Mouse (Mus musculus): ENCODE results near the gene Lepr. TPM values are rescaled to one million over a fixed set of nuclear protein-coding genes. Genes with fewer than 3 reads are reported as not detected.

Lepr gene
- 7.8 and 7.9 TPM in 2 replicates for polyA plus RNA-seq (2015; fragmentation: Nextera tagmentation; extraction: Ambion mirVana)

DNA sequence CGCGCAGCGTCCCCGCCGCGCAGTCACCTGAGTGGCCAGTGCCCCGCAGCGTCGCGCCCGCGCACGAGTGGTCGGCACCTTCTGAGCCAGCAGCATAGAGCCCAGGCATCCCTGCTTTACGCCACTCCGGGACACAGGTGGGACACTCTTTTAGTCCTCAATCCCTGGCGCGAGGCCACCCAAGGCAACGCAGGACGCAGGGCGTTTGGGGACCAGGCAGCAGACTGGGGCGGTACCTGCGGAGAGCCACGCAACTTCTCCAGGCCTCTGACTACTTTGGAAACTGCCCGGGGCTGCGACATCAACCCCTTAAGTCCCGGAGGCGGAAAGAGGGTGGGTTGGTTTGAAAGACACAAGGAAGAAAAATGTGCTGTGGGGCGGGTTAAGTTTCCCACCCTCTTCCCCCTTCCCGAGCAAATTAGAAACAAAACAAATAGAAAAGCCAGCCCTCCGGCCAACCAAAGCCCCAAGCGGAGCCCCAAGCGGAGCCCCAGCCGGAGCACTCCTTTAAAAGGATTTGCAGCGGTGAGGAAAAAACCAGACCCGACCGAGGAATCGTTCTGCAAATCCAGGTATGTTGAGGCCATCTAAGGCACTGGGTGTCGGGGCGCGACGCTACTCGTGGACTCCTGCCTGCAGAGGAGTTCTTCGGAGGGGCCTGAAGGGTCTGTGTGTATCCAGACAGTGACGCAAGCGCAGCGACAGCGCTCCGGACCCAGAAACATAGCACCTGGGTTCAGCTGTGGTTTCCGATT lies at the start of gene Lepr:
Lepr (plus strand) TSS at position 38 of the 755 bp plus-strand sequence.
- Histone ChIP-seq H3K4me3 (peak within 1 kb of the TSS; percentile 53), H3K9me3 (no peaks in the 10 kb centered on the region), H3K27ac (no peak within 1 kb of the TSS), H3K4me1 (peaks cover 15% of the 10 kb centered on the region), H3K4me2 (peak within 1 kb of the TSS; percentile 86), H3K36me3 (no peaks in the 10 kb centered on the region), H3K27me3 (no peaks in the 10 kb centered on the region), H3K9ac (peak within 1 kb of the TSS; percentile 50)
- peak; percentile 25 for ATAC-seq (ENCODE audit: borderline replicate concordance, extremely low read depth, low FRiP score, low TSS enrichment)
- under 1% methylated on average over 50 of the region's 50 CpGs for WGBS

GRCm38 (mm10) chr4:101669161-101669560 lies 48.0 kb upstream of the Lepr start:
- Histone ChIP-seq H3K27ac (no peak overlapping the region), H3K4me1 (no peaks in the 10 kb centered on the region), H3K4me3 (no peak overlapping the region), H3K27me3 (no peaks in the 10 kb centered on the region), H3K9me3 (no peaks in the 10 kb centered on the region), H3K36me3 (no peaks in the 10 kb centered on the region), H3K9ac (no peak overlapping the region), H3K4me2 (no peak overlapping the region)
- WGBS: 63% methylated on average over 5 of the region's 5 CpGs
- ATAC-seq (ENCODE audit: borderline replicate concordance, extremely low read depth, low FRiP score, low TSS enrichment): no peak

- Histone ChIP-seq H3K4me3 (no peak overlapping the region), H3K36me3 (no peaks in the 10 kb centered on the region), H3K9me3 (no peaks in the 10 kb centered on the region), H3K9ac (no peak overlapping the region), H3K4me1 (no peaks in the 10 kb centered on the region), H3K27me3 (no peaks in the 10 kb centered on the region), H3K27ac (no peak overlapping the region), H3K4me2 (no peak overlapping the region)
- ATAC-seq (ENCODE audit: borderline replicate concordance, extremely low read depth, low FRiP score, low TSS enrichment): no peak
- WGBS: 68% methylated on average over 5 of the region's 5 CpGs
These were observed 47.4 kb upstream of the Lepr start for GRCm38 (mm10) chr4:101669811-101670210.

GRCm38 (mm10) chr4:101674790-101675189 lies 42.4 kb upstream of the Lepr start:
- Histone ChIP-seq H3K4me1 (no peaks in the 10 kb centered on the region), H3K27ac (no peak overlapping the region), H3K4me3 (no peak overlapping the region), H3K9ac (no peak overlapping the region), H3K9me3 (no peaks in the 10 kb centered on the region), H3K36me3 (no peaks in the 10 kb centered on the region), H3K27me3 (no peaks in the 10 kb centered on the region), H3K4me2 (no peak overlapping the region)
- 62% methylated on average over 5 of the region's 5 CpGs for WGBS
- ATAC-seq (ENCODE audit: borderline replicate concordance, extremely low read depth, low FRiP score, low TSS enrichment): no peak

DNA sequence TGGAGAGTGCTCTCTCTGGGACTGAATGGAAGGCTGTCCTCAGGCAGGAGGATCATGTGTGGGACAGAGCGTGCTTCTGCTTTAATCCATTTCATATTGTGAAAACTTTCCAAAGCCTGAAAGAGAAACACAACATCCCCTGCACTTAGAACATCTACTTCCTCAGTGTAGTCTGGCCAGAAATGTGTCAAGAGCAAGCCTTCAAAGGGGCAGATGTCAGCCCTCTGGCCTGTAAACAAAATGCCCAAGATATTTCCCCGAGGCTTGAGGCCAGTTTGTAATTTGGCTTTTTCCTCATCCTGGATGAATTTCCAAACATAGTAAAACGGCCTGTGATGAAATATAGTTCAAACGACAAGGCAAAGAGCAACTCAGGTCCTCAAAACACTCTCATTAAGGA lies 41.5 kb upstream of the Lepr start:
- Histone ChIP-seq H3K36me3 (no peaks in the 10 kb centered on the region), H3K4me3 (no peak overlapping the region), H3K9me3 (no peaks in the 10 kb centered on the region), H3K27ac (no peak overlapping the region), H3K27me3 (no peaks in the 10 kb centered on the region), H3K4me2 (no peak overlapping the region), H3K9ac (no peak overlapping the region), H3K4me1 (no peaks in the 10 kb centered on the region)
- peak; percentile 74 for ATAC-seq (ENCODE audit: borderline replicate concordance, extremely low read depth, low FRiP score, low TSS enrichment)
- WGBS: 29% methylated on average over 4 of the region's 4 CpGs

DNA sequence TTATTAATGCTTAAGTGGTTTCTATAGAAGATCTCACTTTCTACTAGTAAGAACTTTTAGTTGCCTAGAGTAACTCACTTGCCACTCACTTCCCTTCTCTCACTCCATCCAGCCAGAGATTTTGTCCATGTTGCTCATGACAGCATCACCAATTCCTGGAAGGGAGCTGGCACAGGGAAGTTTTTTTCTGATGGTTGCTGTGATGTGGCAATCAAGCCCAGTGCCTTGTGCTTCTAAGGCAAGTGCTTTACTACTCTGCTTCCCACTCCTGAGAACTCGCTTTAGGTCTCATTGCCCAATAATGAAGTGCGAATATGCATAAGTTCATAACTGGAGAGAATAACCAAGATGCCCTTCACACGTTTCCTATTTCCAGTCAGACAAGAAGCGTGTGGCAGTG lies 34.6 kb upstream of the Lepr start:
- Histone ChIP-seq H3K36me3 (no peaks in the 10 kb centered on the region), H3K27me3 (no peaks in the 10 kb centered on the region), H3K27ac (no peak overlapping the region), H3K9me3 (no peaks in the 10 kb centered on the region), H3K4me1 (no peaks in the 10 kb centered on the region), H3K9ac (no peak overlapping the region), H3K4me2 (no peak overlapping the region), H3K4me3 (no peak overlapping the region)
- ATAC-seq (ENCODE audit: borderline replicate concordance, extremely low read depth, low FRiP score, low TSS enrichment): no peak
- 90% methylated on average over 4 of the region's 4 CpGs for WGBS

DNA sequence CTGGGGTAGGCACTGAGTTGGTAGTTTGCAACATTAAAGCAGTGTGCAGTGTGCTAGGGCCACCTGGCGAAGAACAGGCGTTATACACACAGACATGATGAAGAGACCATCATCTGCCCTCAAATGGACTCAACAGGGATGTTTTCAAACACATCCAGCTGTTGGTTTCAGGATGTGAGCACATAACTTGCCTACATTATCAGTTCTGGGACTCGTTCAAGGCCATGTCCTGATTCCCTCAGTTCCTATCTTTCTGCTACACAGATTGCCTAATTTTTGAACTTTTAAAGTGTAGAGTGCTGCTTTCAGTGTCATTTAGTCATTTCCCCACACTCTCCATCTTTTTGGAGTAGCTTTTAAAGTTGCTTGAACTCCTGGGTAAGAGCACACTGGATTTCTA lies 34.1 kb upstream of the Lepr start:
- Histone ChIP-seq H3K4me1 (no peaks in the 10 kb centered on the region), H3K27me3 (no peaks in the 10 kb centered on the region), H3K27ac (no peak overlapping the region), H3K4me3 (no peak overlapping the region), H3K9me3 (no peaks in the 10 kb centered on the region), H3K36me3 (no peaks in the 10 kb centered on the region), H3K4me2 (no peak overlapping the region), H3K9ac (no peak overlapping the region)
- ATAC-seq (ENCODE audit: borderline replicate concordance, extremely low read depth, low FRiP score, low TSS enrichment): no peak
- 47% methylated on average over 3 of the region's 3 CpGs for WGBS

DNA sequence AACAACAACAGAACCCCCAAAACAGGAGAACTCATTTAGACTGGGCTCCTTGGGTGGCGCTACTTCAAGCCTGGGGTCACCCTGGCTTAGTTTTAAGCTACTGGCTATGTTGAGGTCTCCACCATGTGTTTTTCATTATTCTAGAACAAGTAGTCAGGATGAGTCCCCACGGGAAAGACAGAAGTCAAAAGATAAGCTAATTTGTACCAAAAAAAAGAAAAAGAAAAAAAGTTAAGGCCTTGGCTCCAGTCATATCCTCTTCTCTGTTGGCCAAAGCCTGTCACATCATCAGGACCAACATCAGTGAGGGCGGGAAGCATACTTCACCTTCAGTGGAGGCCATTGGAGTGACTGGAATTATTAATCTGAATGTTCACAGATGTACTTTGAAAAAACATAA lies 32.4 kb upstream of the Lepr start:
- Histone ChIP-seq H3K9me3 (no peaks in the 10 kb centered on the region), H3K27ac (no peak overlapping the region), H3K4me1 (no peaks in the 10 kb centered on the region), H3K36me3 (no peaks in the 10 kb centered on the region), H3K9ac (no peak overlapping the region), H3K4me2 (no peak overlapping the region), H3K4me3 (no peak overlapping the region), H3K27me3 (no peaks in the 10 kb centered on the region)
- 72% methylated on average over 3 of the region's 3 CpGs for WGBS
- ATAC-seq (ENCODE audit: borderline replicate concordance, extremely low read depth, low FRiP score, low TSS enrichment): no peak

- WGBS: 60% methylated on average over 13 of the region's 13 CpGs
- ATAC-seq (ENCODE audit: borderline replicate concordance, extremely low read depth, low FRiP score, low TSS enrichment): no peak; the same call in 1 of the 2 replicates
- Histone ChIP-seq H3K4me1 (no peaks in the 10 kb centered on the region), H3K9ac (no peak overlapping the region), H3K4me2 (no peak overlapping the region), H3K9me3 (no peaks in the 10 kb centered on the region), H3K36me3 (no peaks in the 10 kb centered on the region), H3K27ac (no peak overlapping the region), H3K4me3 (no peak overlapping the region), H3K27me3 (no peaks in the 10 kb centered on the region)
These were observed 30.9 kb upstream of the Lepr start for GRCm38 (mm10) chr4:101686227-101686810.

DNA sequence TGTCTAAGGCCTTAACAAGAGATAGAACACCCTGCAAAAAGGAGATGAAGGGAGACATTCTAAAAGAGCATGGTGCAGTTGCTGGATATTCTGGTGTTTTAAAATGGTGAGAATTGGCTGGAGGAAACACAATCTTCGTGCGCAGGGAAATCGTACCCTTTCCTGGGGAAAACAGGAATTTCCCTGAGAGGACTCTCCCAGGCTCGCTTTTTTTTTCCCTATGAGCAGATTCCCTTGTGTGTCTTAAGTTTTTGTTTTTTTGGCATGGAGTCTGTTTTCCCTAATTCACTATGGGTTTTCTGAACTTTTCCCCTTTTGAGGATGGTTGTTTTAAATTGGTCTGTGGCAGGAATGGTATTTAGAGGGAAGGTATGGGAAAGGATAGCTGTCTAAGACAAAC lies 28.0 kb upstream of the Lepr start:
- Histone ChIP-seq H3K9ac (no peak overlapping the region), H3K4me3 (no peak overlapping the region), H3K27me3 (no peaks in the 10 kb centered on the region), H3K36me3 (no peaks in the 10 kb centered on the region), H3K4me1 (0 out of 2 replicates have a peak, but pooled peaks cover 4% of the 10 kb centered on the region), H3K27ac (no peak overlapping the region), H3K9me3 (no peaks in the 10 kb centered on the region), H3K4me2 (no peak overlapping the region)
- ATAC-seq (ENCODE audit: borderline replicate concordance, extremely low read depth, low FRiP score, low TSS enrichment): no peak
- 85% methylated on average over 4 of the region's 4 CpGs for WGBS

- no peak overlapping the region for H3K4me3 ChIP-seq
- no peak overlapping the region for H3K9ac ChIP-seq
- no peak for ATAC-seq (ENCODE audit: borderline replicate concordance, extremely low read depth, low FRiP score, low TSS enrichment)
- H3K27ac ChIP-seq: no peak overlapping the region
- 58% methylated on average over 5 of the region's 5 CpGs for WGBS
- H3K9me3 ChIP-seq: no peaks in the 10 kb centered on the region
- no peaks in the 10 kb centered on the region for H3K27me3 ChIP-seq
- no peak overlapping the region for H3K4me2 ChIP-seq
- no peaks in the 10 kb centered on the region for H3K36me3 ChIP-seq
- H3K4me1 ChIP-seq: 0 out of 2 replicates have a peak, but pooled peaks cover 6% of the 10 kb centered on the region
These were observed 27.6 kb upstream of the Lepr start for GRCm38 (mm10) chr4:101689645-101690044.

- WGBS: 52% methylated on average over 4 of the region's 4 CpGs
- no peak overlapping the region for H3K4me2 ChIP-seq
- no peak overlapping the region for H3K27ac ChIP-seq
- 0 out of 2 replicates have a peak, but pooled peaks cover 8% of the 10 kb centered on the region for H3K4me1 ChIP-seq
- H3K4me3 ChIP-seq: no peak overlapping the region
- no peaks in the 10 kb centered on the region for H3K36me3 ChIP-seq
- H3K9ac ChIP-seq: no peak overlapping the region
- H3K9me3 ChIP-seq: no peaks in the 10 kb centered on the region
- peak; percentile 69; the same call in 1 of the 2 replicates for ATAC-seq (ENCODE audit: borderline replicate concordance, extremely low read depth, low FRiP score, low TSS enrichment)
- H3K27me3 ChIP-seq: no peaks in the 10 kb centered on the region
These were observed 24.3 kb upstream of the Lepr start for GRCm38 (mm10) chr4:101692892-101693291.
